Mouse (Mus musculus) kidney, postnatal 36 days (tissue): ENCODE data around the gene Slc15a5.
A peak's percentile ranks its signal among the peaks of the same experiment; 100 is the strongest.

Source experiments
- DNase-seq, 2 experiments: peaks; one replicate each; pipeline ENCODE4 v3.0.0; 2021 to 2022; ENCODE audit warnings: mixed read lengths in 2 of 2

Slc15a5 gene

DNA sequence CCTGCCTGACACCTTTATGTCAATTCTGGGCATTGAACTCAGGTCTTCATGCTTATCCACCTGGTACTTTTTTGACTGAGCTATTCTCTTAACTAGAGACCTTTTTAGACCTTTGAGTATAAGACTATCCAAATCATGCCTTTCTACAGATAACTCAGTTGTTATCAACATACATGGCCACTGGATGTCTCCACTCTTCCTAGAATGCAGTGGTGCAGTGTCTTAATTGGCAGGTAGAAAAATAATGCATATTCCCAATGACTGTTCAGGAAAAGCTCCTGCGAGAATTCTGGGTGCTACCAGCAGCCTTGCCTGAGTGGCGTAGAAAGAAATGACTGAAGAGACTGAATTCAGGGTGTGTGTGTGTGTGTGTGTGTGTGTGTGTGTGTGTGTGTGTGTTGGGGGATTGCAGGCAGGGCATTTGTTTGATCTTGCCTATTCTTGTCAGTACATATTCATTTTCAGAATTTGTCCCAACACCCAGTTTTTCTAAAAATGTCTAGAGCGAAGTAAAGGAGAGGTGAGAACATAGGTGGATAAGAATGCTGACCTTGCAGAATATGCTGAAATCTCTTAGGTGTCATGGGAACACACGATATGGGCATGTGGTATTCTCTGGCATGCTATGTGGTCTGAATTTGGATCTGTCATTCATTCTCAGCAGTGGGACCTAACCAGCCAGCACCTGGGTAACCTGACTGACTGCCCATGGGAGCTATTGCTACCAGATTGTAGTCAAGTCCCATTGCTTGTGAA is 119.5 kb downstream of the Slc15a5 start:
- DNase-seq, result no peak

DNA sequence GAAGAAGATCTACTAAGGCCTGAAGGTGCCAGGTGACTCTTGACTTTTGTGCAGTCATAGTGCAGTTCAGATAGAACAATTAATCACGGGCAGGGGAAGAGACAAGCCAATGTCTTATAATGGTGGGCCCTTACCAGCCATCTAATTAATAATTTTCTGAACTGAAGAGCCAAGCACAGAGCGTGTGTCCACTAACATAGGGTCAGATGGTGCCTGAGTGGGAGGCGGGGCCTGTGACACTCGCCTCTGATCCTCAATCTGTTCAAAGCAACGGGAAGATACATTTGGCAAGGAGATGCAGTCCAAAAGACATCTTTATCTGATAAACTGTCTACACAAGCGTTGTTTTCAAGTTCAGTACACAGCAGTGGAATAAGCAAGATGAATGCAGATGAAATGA is 122.1 kb downstream of the Slc15a5 start:
- no peak for DNase-seq

DNA sequence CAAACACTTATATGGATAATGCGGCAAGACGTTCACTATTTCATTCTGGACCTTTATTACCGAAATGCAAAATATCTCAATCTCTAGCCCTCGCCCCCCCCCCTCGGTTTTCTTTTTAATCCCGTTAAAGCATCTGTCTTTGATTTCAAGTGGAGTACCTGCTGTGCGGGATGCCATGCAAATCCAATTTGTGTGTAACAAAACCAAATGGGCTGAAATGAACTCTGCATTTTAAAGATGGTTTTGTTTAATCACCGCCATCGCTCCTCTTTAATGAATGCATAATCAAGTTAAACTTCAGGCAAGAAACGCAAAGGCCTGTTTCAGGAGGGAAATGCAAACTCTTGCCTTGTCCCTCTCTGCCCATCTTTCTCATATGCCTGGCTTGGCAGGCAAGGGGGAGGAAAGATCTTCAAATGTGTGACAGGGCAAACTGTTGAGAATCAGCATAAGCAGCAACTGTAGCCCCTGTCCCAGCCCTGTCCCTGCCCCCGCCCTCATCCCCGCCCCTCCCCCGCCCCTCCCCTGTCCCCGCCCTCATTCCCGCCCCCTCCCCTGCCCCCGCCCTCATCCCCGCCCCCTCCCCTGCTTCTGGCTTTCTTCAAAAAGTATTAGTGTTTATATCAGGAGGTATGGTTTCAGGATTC is 122.8 kb downstream of the Slc15a5 start:
- no peak for DNase-seq

DNA sequence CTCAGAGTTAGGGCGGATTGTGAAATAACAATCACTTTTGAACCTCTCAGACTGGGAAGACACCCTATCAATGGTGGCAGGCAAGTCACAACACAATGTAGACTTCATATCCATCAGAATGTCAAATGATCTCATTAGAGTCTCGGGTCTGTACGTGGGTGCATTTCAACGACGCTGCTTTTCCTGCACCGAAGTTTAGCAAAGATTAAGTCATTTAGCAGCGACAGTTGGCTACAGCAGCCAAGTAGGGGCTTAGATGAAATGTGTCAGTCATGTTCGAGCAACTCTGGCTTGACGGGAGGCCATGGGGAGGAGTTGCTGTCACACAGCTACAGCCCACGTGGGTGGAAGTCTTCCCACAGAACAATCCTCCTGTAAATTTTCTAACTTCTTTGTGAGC is 133.2 kb downstream of the Slc15a5 start:
- no peak for DNase-seq

DNA sequence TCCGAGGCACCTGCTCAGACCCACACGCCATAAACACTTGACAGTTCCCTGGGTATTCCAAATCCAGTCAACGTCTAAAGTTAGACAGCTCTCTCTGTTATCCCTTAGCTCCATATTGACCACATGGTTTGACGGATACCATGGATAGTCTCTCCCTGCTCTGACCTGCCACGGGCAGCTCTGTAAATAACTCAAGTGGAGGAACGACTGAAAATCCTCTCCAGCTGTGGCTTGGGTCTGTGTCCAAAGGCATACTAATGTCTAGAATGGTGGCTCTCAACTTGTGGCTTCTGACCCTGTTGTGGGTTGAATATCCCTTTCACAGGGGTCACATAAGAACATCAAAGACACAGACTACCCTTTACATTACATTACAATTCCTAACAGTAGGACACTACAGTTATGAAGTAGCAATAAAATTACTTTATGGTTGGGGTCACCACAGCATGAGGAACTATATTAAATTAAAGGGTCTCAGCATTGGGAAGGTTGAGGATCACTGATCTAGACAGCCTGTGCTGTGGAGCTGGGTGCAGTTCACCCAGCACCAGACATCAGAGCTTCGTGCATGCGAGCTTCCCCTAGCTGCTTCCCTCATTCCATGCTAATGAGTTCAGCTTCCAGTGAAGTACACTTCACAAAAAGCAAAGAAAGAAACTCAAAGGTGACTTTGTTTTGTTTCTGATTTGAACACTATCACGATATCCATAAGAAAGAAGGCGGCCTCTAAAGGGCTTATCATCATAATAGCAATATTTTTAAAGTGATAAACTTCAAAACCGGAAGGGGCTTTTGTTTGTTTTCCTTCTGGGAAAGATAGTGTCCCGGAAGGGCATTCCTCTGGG is 139.1 kb downstream of the Slc15a5 start:
- no peak for DNase-seq

DNA sequence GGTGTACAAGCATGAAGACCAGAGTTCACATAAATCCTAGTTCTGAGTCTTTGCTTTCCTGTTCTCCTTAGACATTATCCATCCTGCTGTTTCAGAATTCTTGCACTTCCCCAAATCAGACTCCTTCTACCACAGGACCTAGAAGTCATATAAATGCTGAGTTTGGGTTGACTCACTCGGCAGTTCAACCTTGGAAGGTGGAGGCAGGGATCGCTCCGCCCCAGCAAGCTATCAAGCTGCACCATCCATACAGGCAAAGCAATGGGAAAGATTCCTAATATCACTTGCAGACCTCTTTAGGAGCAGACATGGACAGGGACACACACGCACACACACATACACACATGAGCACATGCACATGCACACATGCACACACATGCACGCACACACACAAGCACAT is 142.2 kb downstream of the Slc15a5 start:
- no peak for DNase-seq

DNA sequence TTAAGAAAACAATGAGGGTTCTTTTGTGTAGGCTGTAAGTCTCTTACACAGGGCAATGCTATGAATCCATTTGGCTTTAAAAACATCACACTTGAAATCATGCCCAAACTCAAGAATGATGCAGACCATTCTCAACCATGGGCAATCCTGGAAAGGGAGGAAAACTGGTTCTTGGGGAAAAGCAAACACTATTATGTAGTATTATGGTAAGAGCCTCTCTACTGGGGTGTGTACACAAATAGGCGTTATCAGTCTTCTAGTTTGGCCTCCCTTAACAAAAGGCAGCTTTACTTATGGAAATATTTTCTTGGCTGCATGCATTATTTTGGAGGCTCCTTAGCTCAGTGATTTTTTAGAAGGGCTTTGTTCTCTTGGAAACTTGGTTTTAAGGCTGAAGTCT is 143.4 kb downstream of the Slc15a5 start:
- DNase-seq, result no peak

DNA sequence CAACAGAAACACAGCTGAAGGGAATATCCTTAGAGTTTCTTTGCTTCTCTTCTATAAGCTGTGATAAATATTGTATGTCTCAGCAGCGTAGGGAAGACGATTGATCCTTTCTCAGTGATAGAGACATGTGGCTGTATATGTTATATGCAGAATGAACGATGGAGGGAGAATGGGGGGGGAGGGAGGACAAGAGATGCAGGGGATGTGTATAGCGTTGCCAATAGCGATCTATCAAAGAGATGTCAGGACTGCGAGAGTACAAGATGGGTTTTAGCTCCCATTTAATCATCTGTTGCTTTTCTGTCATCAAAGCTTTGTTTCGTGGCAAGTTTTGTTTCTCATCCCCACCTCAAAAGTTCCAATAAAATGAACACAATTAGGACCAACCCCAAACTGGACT is 143.9 kb downstream of the Slc15a5 start:
- no peak for DNase-seq

DNA sequence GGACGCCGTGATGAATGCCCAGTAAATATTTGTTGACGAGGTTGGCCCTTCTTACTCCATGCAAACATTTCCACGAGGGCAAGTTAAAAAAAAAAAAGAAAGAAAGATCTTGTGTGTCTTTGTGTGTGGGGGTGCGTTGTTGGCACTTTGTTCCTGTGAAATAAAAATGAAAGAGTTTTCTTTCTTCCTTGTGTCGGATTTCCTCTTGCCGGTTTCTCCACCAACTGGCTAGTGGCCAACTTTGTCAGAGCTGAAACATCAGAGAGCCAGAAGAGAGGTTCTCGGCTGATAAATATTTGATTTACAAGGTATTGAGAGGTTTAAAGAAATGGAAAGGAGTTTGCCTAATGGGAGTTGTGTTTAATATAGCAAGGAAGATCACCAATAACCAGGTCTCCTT is 144.4 kb downstream of the Slc15a5 start:
- peak in 1 of 2 experiments; percentile 8 for DNase-seq

DNA sequence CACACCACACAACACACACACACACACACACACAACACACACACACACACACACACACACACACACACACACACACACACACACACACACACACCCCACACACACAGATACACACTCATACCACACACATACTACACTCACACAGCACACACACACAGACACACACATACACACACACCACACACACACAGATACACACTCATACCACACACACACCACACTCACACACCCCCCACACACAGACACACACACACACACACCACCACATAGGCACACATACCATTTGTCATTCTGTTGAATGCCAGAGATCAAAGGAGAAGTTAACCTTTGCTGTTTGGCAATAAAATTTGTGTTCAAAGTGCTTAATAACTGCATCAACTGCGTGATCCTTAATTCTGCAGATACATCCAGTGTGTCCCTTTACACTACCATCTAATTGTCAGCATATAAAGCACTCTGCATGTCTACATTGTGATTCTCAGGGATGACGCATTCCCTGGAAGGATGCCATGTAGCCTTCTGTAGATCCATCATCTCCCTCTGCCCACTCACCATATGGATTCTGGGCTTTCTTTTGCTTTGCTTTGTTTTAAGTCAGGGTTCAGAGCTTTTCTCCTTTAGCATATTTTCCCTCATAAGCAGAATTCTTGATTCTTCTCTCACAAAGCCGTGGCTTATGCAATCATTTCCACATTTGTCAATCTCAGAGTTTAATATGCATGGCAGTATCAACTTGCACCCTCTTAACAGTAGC is 145.0 kb downstream of the Slc15a5 start:
- no peak for DNase-seq
